Mouse (Mus musculus) cortical plate, adult 2 months (tissue): ENCODE data around the gene Bbs9.

ENCODE experiments used
- CTCF ChIP-seq: fragments of 200-500 bp; IDR thresholded peaks from 2 replicates; pipeline ENCODE4 v1.5.1; 2011; ENCODE audit warnings: mild to moderate bottlenecking, control low read depth, low read length; ENCODE audit not compliant: insufficient read depth; ENCODE audit errors: extremely low read depth
- POLR2A ChIP-seq: fragments of 200-500 bp; IDR thresholded peaks from 2 replicates; pipeline ENCODE4 v1.6.1; 2011; ENCODE audit warnings: mild to moderate bottlenecking, low read length, control low read depth; ENCODE audit not compliant: insufficient read depth; ENCODE audit errors: extremely low read depth

GRCm38 (mm10) chr9:22678496-22678895, 203.0 kb downstream of the Bbs9 start:
- no peak for TF ChIP-seq CTCF
- no peak for TF ChIP-seq POLR2A
